Mouse (Mus musculus): ENCODE measurements around the gene Fbxl21.

GRCm38 (mm10) chr13:56550574-56550973 lies 28.3 kb downstream of the Fbxl21 start:
- TF ChIP-seq POLR2A (IDR thresholded peaks at IDR 0.05; ENCODE audit: insufficient read length, low read depth) (no peak), MAX (IDR thresholded peaks at IDR 0.05; ENCODE audit: low read depth) (no peak), TCF3 (IDR thresholded peaks at IDR 0.05; ENCODE audit: insufficient read length, low read depth) (no peak), REST (IDR thresholded peaks at IDR 0.05; ENCODE audit: insufficient read depth, insufficient read length) (no peak), MYOG (IDR thresholded peaks at IDR 0.05; ENCODE audit: control insufficient read depth in 1 of 3, insufficient read depth in 1 of 3, insufficient read length in 2 of 3, low read depth in 2 of 3) (no peak), TCF12 (IDR thresholded peaks at IDR 0.05; ENCODE audit: insufficient read depth, poor library complexity, severe bottlenecking) (no peak), E2F4 (IDR thresholded peaks at IDR 0.05; ENCODE audit: insufficient read depth) (no peak), USF1 (IDR thresholded peaks at IDR 0.05; ENCODE audit: low read depth) (no peak)

Data from myocyte (in vitro differentiated cells).